Mouse (Mus musculus): ENCODE measurements around the gene Dpep2nb. TPM values are rescaled to one million over a fixed set of nuclear protein-coding genes. Genes with fewer than 3 reads are reported as not detected.
"Not testable (repeated sequence)": the region's sequence is repeated elsewhere in the genome, so short reads cannot be mapped to it uniquely, and the experiment has no call there.

Dpep2nb gene
- polyA plus RNA-seq, 1 experiment, result not detected

DNA sequence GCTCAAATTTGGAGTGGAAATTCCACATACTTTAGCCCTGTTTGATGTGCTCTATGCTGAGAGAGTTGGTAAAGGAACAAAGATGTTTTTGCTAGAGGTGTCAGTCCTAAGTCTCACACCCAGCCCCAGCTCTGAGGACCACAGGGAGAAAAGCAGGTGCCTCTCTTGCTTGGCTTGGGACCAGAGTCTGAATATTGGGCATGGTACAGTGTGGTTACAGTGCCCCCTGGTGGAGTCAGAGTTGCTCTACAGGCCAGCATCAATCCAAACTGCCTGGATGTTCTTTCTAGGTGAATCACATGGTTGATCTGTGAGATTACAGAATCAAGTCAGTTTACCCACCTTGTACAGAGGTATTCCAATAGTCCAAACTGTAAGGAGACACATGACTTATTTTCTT lies 16.7 kb upstream of the Dpep2nb start:
- Histone ChIP-seq H3K27ac (ENCODE audit: insufficient read depth, low read depth, low read length) (no peak overlapping the region), H3K4me3 (ENCODE audit: low read depth, low read length) (no peak overlapping the region), H3K4me1 (ENCODE audit: control insufficient read depth, insufficient read depth, insufficient read length, low read length) (no peaks in the 10 kb centered on the region), H3K36me3 (ENCODE audit: control insufficient read depth, insufficient read depth, low read length) (peaks cover 2% of the 10 kb centered on the region), H3K27me3 (ENCODE audit: control insufficient read depth, insufficient read depth, low read length) (no peaks in the 10 kb centered on the region)
- TF ChIP-seq CTCF (IDR thresholded peaks at IDR 0.05; ENCODE audit: extremely low read depth, insufficient read length, insufficient replicate concordance, low read depth, low read length), result peak; percentile 90; the same call in 1 of the 2 replicates
- no peak for TF ChIP-seq POLR2A (IDR thresholded peaks at IDR 0.05; ENCODE audit: low read depth, low read length)

DNA sequence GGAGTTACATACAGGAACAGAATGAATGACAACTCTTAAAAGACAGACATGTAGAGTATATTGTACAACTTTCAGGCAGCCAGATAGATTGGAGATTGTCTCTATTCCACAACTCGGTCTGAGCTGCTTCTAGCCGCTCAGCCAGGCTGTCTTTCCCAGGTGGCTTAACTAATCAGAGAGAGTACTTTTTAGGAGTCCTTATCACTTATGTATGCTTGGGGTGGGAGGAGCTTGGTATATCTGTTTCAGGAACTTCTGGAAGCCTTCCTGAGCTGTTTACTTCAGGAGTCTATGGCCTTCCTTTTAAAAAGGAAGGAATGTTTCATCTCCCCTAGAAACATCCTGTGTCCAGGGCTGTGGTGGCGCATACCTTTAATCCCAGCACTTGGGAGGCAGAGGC lies 12.3 kb upstream of the Dpep2nb start:
- H3K4me1 ChIP-seq (ENCODE audit: control insufficient read depth, insufficient read depth, insufficient read length, low read length), result no peaks in the 10 kb centered on the region
- H3K4me3 ChIP-seq (ENCODE audit: low read depth, low read length), result no peak overlapping the region
- 73% methylated on average over 3 of the region's 3 CpGs for WGBS
- H3K27ac ChIP-seq (ENCODE audit: insufficient read depth, low read depth, low read length), result no peak overlapping the region
- no peaks in the 10 kb centered on the region for H3K27me3 ChIP-seq (ENCODE audit: control insufficient read depth, insufficient read depth, low read length)
- H3K36me3 ChIP-seq (ENCODE audit: control insufficient read depth, insufficient read depth, low read length), result peaks cover 6% of the 10 kb centered on the region
- TF ChIP-seq CTCF (IDR thresholded peaks at IDR 0.05; ENCODE audit: extremely low read depth, insufficient read length, insufficient replicate concordance, low read depth, low read length) (no peak), POLR2A (IDR thresholded peaks at IDR 0.05; ENCODE audit: low read depth, low read length) (no peak)

DNA sequence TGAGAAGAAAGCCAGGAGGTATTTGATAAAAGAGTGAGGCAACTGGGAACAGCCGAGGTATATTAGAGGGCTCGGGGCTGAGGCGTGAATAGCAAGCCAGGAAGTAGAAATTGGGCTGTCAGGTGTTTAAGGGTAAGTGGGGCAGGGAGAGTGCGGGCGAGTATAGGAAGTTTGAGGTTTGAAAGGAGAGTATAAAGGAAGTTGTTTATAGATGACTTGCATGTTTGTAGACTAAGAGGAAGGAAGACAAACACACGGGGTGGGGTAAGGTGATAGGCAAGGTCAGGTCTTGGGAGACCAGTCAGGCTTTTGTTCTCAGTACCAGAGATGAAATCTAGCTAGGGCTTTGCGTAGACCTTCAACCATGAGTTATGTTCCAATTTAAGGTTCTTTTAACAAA lies 11.4 kb upstream of the Dpep2nb start:
- no peak for TF ChIP-seq CTCF (IDR thresholded peaks at IDR 0.05; ENCODE audit: extremely low read depth, insufficient read length, insufficient replicate concordance, low read depth, low read length)
- no peak for TF ChIP-seq POLR2A (IDR thresholded peaks at IDR 0.05; ENCODE audit: low read depth, low read length)
- Histone ChIP-seq H3K27me3 (ENCODE audit: control insufficient read depth, insufficient read depth, low read length) (no peaks in the 10 kb centered on the region), H3K4me1 (ENCODE audit: control insufficient read depth, insufficient read depth, insufficient read length, low read length) (no peaks in the 10 kb centered on the region), H3K27ac (ENCODE audit: insufficient read depth, low read depth, low read length) (peak overlapping the region; percentile 5; the same call in 1 of the 2 replicates), H3K4me3 (ENCODE audit: low read depth, low read length) (no peak overlapping the region), H3K36me3 (ENCODE audit: control insufficient read depth, insufficient read depth, low read length) (peaks cover 6% of the 10 kb centered on the region)
- 79% methylated on average over 7 of the region's 7 CpGs for WGBS

DNA sequence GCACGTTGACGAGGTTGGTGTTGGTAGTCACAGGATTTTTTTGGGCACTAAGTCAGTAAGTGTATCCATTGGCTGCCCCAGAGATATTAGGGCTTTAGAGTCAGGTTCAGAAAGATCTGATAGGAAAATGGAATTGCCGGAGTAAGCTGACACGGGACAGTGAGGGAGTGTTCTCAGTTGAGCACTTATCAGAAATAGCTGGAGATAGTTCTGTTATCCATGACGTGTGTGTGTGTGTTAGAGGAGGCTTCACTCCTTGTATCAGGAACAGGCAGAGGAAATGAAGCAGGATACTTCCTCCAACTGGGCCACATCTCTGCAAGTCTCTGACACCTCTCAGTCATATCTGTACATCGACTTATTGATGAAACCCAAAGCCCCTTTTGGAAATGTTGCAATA lies 10.5 kb upstream of the Dpep2nb start:
- TF ChIP-seq CTCF (IDR thresholded peaks at IDR 0.05; ENCODE audit: extremely low read depth, insufficient read length, insufficient replicate concordance, low read depth, low read length) (no peak), POLR2A (IDR thresholded peaks at IDR 0.05; ENCODE audit: low read depth, low read length) (no peak)
- WGBS, result 91% methylated on average over 6 of the region's 6 CpGs

DNA sequence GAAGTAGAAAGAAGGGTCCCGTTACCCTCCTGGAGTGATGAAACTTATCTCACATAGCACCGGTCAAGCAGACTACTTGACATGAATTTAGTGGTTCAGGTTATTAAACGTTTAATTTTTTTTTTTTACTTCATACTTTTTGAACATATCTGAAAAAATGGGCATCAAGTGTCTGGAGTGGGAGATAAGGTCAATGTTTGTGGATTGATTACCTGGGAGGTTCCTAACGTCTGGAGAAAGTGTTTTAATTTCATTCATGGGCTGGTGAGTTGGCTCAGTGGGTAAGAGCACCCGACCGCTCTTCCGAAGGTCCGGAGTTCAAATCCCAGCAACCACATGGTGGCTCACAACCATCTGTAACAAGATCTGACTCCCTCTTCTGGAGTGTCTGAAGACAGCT lies 6.4 kb upstream of the Dpep2nb start:
- H3K4me1 ChIP-seq (ENCODE audit: control insufficient read depth, insufficient read depth, insufficient read length, low read length); H3K4me3 ChIP-seq (ENCODE audit: low read depth, low read length); H3K36me3 ChIP-seq (ENCODE audit: control insufficient read depth, insufficient read depth, low read length); H3K27ac ChIP-seq (ENCODE audit: insufficient read depth, low read depth, low read length); H3K27me3 ChIP-seq (ENCODE audit: control insufficient read depth, insufficient read depth, low read length): not testable (repeated sequence)
- 72% methylated on average over 8 of the region's 8 CpGs for WGBS

More for the DNA sequence above, 10.5 kb upstream of the Dpep2nb start:
- no peak overlapping the region for H3K4me3 ChIP-seq (ENCODE audit: low read depth, low read length)
- no peak overlapping the region for H3K27ac ChIP-seq (ENCODE audit: insufficient read depth, low read depth, low read length)
- peaks cover 6% of the 10 kb centered on the region for H3K36me3 ChIP-seq (ENCODE audit: control insufficient read depth, insufficient read depth, low read length)
- H3K4me1 ChIP-seq (ENCODE audit: control insufficient read depth, insufficient read depth, insufficient read length, low read length), result 0 out of 2 replicates have a peak, but pooled peaks cover 3% of the 10 kb centered on the region
- no peaks in the 10 kb centered on the region for H3K27me3 ChIP-seq (ENCODE audit: control insufficient read depth, insufficient read depth, low read length)

DNA sequence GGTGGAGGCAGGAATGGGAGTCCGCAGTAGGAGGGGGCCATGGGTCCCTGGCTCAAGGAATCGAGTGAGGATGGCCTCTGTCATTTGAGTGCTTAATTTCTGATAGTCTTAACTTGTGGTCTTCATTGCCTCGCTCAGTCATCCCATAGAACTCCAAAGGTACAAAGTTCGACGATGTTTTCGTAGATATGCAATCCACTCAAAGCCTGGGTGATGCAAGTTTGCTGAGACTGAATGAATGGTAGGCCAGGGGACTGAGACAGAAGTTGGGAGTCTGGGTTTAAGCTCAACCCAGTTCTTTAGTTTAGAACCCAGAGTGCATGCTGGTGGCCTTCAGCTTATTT lies 5.8 kb upstream of the Dpep2nb start, which contains the start of gene Ddx28:
TSS of gene Ddx28 (minus strand) at position 240 of the 344 bp plus-strand sequence.
- WGBS, result 2% methylated on average over 6 of the region's 6 CpGs
- peak within 1 kb of the TSS; percentile 90 for H3K4me3 ChIP-seq (ENCODE audit: low read depth, low read length)
- H3K4me1 ChIP-seq (ENCODE audit: control insufficient read depth, insufficient read depth, insufficient read length, low read length), result peaks cover 3% of the 10 kb centered on the region
- peaks cover 2% of the 10 kb centered on the region for H3K36me3 ChIP-seq (ENCODE audit: control insufficient read depth, insufficient read depth, low read length)
- TF ChIP-seq CTCF (IDR thresholded peaks at IDR 0.05; ENCODE audit: extremely low read depth, insufficient read length, insufficient replicate concordance, low read depth, low read length), result no peak
- TF ChIP-seq POLR2A (IDR thresholded peaks at IDR 0.05; ENCODE audit: low read depth, low read length), result no peak
- H3K27ac ChIP-seq (ENCODE audit: insufficient read depth, low read depth, low read length), result peak within 1 kb of the TSS; percentile 41
- no peaks in the 10 kb centered on the region for H3K27me3 ChIP-seq (ENCODE audit: control insufficient read depth, insufficient read depth, low read length)

DNA sequence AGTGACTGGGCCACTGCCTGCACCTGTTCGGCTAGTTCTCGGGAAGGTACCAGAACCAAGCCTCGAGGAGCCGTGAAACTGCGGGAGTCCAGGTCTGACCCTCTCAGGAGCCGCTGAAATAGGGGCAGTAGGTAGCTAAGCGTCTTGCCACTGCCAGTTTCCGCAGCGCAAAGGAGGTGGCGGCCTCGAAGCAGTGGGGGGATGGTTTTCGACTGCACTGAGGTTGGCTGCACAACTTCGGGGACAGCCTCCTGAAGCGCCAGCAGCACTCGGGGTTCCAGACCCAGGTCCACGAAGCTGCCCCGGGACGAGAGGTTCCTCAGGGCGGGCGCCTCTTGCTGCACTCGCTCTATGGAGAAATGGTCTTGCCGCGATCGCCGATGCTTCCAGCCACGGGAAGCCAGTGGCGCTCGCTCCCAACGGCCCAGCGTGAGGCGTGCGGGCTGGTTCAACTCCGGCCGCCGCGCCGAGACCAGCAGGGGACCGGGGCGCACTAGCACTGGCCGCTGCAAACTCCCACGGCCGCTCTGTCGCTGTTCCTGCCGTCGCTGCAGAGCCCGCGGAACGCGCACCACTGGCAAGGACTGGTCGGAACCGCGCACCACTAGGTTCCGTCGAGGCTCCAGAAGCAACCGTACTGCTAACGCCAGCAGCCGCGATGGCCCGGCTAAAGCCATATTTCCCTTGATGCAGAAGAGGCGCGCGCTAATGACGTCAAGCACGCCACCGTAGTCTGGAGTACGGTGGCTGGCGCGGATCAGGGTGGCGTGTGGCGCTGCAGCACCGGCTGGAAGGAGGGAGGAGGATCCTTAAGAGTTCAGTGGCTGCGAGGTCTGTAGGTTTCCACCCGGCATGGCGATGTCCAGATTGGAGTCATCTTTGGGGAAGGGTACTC lies 5.2 kb upstream of the Dpep2nb start:
- no peak for TF ChIP-seq CTCF (IDR thresholded peaks at IDR 0.05; ENCODE audit: extremely low read depth, insufficient read length, insufficient replicate concordance, low read depth, low read length)
- peak; percentile 43; the same call in 1 of the 2 replicates for TF ChIP-seq POLR2A (IDR thresholded peaks at IDR 0.05; ENCODE audit: low read depth, low read length)
- H3K4me3 ChIP-seq (ENCODE audit: low read depth, low read length), result peak overlapping the region; percentile 90
- WGBS, result under 1% methylated on average over 74 of the region's 74 CpGs
- H3K27ac ChIP-seq (ENCODE audit: insufficient read depth, low read depth, low read length), result peak overlapping the region; percentile 41
- H3K27me3 ChIP-seq (ENCODE audit: control insufficient read depth, insufficient read depth, low read length), result no peaks in the 10 kb centered on the region
- H3K36me3 ChIP-seq (ENCODE audit: control insufficient read depth, insufficient read depth, low read length), result no peaks in the 10 kb centered on the region
- H3K4me1 ChIP-seq (ENCODE audit: control insufficient read depth, insufficient read depth, insufficient read length, low read length), result peaks cover 3% of the 10 kb centered on the region

DNA sequence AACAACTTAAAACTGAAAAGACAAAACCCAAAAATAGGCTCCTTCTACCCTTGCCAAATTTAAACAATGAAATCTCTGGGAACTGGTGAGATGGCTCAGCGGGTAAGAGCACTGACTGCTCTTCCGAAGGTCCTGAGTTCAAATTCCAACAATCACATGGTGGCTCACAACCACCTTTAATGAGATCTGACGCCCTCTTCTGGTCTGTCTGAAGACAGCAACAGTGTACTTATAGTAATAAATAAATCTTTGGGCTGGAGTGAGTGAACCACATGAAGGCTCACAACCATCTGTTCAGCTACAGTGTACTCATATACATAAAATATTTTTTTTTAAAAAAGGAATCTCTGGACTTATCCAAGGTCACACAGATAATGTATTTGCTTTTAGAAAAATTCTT lies 2.1 kb upstream of the Dpep2nb start:
- H3K27me3 ChIP-seq (ENCODE audit: control insufficient read depth, insufficient read depth, low read length); H3K27ac ChIP-seq (ENCODE audit: insufficient read depth, low read depth, low read length); H3K4me3 ChIP-seq (ENCODE audit: low read depth, low read length); H3K4me1 ChIP-seq (ENCODE audit: control insufficient read depth, insufficient read depth, insufficient read length, low read length); H3K36me3 ChIP-seq (ENCODE audit: control insufficient read depth, insufficient read depth, low read length): not testable (repeated sequence)
- 60% methylated on average over 3 of the region's 3 CpGs for WGBS
